Mouse (Mus musculus): Measurements from ENCODE around the gene Mxra7. TPM values are rescaled to one million over a fixed set of nuclear protein-coding genes. Genes with fewer than 3 reads are reported as not detected.

Mxra7 gene
- polyA plus RNA-seq, 1 experiment from 2014 or later, result 17.6 TPM

DNA sequence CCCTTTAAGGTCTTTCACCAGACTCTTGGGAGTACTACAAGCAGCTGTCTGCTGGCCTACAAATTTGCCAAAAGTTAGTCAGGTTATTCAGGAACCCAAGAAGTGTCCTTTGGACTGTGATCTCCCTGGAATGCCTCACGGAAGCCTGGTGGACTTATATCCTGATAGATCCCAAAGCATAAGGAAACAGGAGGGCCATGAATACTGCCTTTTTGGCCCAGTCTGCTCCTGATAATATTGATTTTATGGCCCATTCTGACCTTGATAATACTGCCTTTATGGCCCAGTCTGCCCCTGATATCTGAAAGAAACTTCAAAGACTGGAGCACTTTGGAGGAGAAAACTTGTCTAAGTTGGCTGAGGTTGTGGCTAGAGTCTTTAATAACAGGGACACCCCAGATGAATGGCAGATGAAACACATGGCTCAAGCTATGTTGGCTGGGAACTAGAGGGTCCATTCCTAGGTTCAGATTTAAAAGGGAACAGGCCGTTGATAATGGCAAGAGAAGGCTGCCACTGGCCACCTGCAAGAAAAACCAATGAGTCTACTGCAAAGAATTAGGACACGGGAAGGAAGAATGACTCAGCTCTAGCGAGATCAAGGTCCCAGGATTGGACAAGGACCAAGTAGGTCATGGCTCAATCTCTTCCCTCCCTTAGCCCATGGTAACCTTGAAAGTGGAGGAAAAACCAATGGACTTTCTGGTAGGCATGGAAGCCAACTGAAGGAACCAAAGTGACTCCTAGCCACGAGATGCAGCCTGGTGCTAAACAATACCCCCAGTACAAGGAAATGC is 74.0 kb downstream of the Mxra7 start:
- no peaks in the 10 kb centered on the region for H3K27me3 ChIP-seq (replicated peaks; ENCODE audit: control insufficient read depth, insufficient read depth, low read length)
- WGBS, result 81% methylated on average over 5 of the region's 5 CpGs
- no peaks in the 10 kb centered on the region for H3K36me3 ChIP-seq (ENCODE audit: control insufficient read depth, insufficient read depth, low read length)
- no peaks in the 10 kb centered on the region for H3K4me1 ChIP-seq (ENCODE audit: control insufficient read depth, insufficient read depth, low read length)
- H3K9ac ChIP-seq (ENCODE audit: low read depth, low read length), result no peak overlapping the region
- DNase-seq (ENCODE audit: low spot score), result no peak
- no peaks in the 10 kb centered on the region for H3K9me3 ChIP-seq (ENCODE audit: control insufficient read depth, low read length)
- H3K4me2 ChIP-seq (ENCODE audit: low read depth, low read length), result no peak overlapping the region
- H3K27ac ChIP-seq (replicated peaks; ENCODE audit: low read depth, low read length), result no peak overlapping the region
- no peak overlapping the region for H3K4me3 ChIP-seq (ENCODE audit: low read depth, low read length)
- no peak for ATAC-seq (ENCODE audit: low read depth)

Other genes with a start within 250 kb of the Mxra7 start
- 15.4 and 17.4 TPM in 2 replicates for gene Ube2o, start 246.6 kb downstream of the Mxra7 start, polyA plus RNA-seq (2014; fragmentation: Nextera tagmentation; extraction: Ambion mirVana)
- gene Aanat, start 241.6 kb downstream of the Mxra7 start, polyA plus RNA-seq (2014; fragmentation: Nextera tagmentation; extraction: Ambion mirVana), result not detected in 2 replicates
- 3.6 and 4.4 TPM in 2 replicates for gene Rhbdf2, start 201.0 kb downstream of the Mxra7 start, polyA plus RNA-seq (2014; fragmentation: Nextera tagmentation; extraction: Ambion mirVana)
- 0.84 and 2.3 TPM in 2 replicates for gene Prcd, start 174.5 kb downstream of the Mxra7 start, polyA plus RNA-seq (2014; fragmentation: Nextera tagmentation; extraction: Ambion mirVana)
- 17.8 and 20.5 TPM in 2 replicates for gene Cygb, start 173.7 kb downstream of the Mxra7 start, polyA plus RNA-seq (2014; fragmentation: Nextera tagmentation; extraction: Ambion mirVana)
- gene St6galnac1, start 52.5 kb downstream of the Mxra7 start, polyA plus RNA-seq (2014; fragmentation: Nextera tagmentation; extraction: Ambion mirVana), result 0.11 TPM in 1 of 2 replicates, not detected in the other
- gene Mettl23, start 15.2 kb upstream of the Mxra7 start, polyA plus RNA-seq (2014; fragmentation: Nextera tagmentation; extraction: Ambion mirVana), result 75.8 and 77.4 TPM in 2 replicates
- 72.9 and 74.8 TPM in 2 replicates for gene Jmjd6, start 15.4 kb upstream of the Mxra7 start, polyA plus RNA-seq (2014; fragmentation: Nextera tagmentation; extraction: Ambion mirVana)
- 42.8 and 43.9 TPM in 2 replicates for gene Mfsd11, start 24.4 kb upstream of the Mxra7 start, polyA plus RNA-seq (2014; fragmentation: Nextera tagmentation; extraction: Ambion mirVana)
- 663 and 697 TPM in 2 replicates for gene Srsf2, start 25.0 kb upstream of the Mxra7 start, polyA plus RNA-seq (2014; fragmentation: Nextera tagmentation; extraction: Ambion mirVana)
- 1.1 and 1.6 TPM in 2 replicates for gene Mgat5b, start 90.8 kb upstream of the Mxra7 start, polyA plus RNA-seq (2014; fragmentation: Nextera tagmentation; extraction: Ambion mirVana)